Mouse (Mus musculus): ENCODE measurements around the gene Nav2.

Gene Nav2

GRCm38 (mm10) chr7:49012027-49012426 lies 103.5 kb downstream of the Nav2 start:
- no peak for DNase-seq

- DNase-seq: no peak
Observed at GRCm38 (mm10) chr7:49014480-49014879, 106.0 kb downstream of the Nav2 start.

GRCm38 (mm10) chr7:49015297-49015696 lies 106.8 kb downstream of the Nav2 start:
- DNase-seq: no peak

- DNase-seq: no peak
Observed at GRCm38 (mm10) chr7:49016088-49016487, 107.6 kb downstream of the Nav2 start.

- no peak for DNase-seq
Observed at GRCm38 (mm10) chr7:49017794-49018193, 109.3 kb downstream of the Nav2 start.

GRCm38 (mm10) chr7:49018478-49018914 lies 110.0 kb downstream of the Nav2 start:
- DNase-seq: no peak

GRCm38 (mm10) chr7:49025026-49025815 lies 116.7 kb downstream of the Nav2 start:
- peak; percentile 91 for DNase-seq

- no peak for DNase-seq
Observed at GRCm38 (mm10) chr7:49025991-49026390, 117.5 kb downstream of the Nav2 start.

- DNase-seq: no peak
Observed at GRCm38 (mm10) chr7:49026466-49026865, 118.0 kb downstream of the Nav2 start.

- no peak for DNase-seq
Observed at GRCm38 (mm10) chr7:49029282-49030012, 120.9 kb downstream of the Nav2 start.

GRCm38 (mm10) chr7:49032216-49032615 lies 123.7 kb downstream of the Nav2 start:
- DNase-seq: no peak

- no peak for DNase-seq
Observed at GRCm38 (mm10) chr7:49034253-49034652, 125.7 kb downstream of the Nav2 start.

GRCm38 (mm10) chr7:49040163-49040562 lies 131.6 kb downstream of the Nav2 start:
- DNase-seq: no peak

GRCm38 (mm10) chr7:49041334-49042070 lies 133.0 kb downstream of the Nav2 start:
- DNase-seq: no peak

GRCm38 (mm10) chr7:49045499-49046346 lies 137.2 kb downstream of the Nav2 start:
- DNase-seq: no peak

- DNase-seq: no peak
Observed at GRCm38 (mm10) chr7:49046347-49046989, 138.0 kb downstream of the Nav2 start.

GRCm38 (mm10) chr7:49047336-49047735 lies 138.8 kb downstream of the Nav2 start:
- DNase-seq: no peak

- DNase-seq: no peak
Observed at GRCm38 (mm10) chr7:49052871-49053618, 144.5 kb downstream of the Nav2 start.

- DNase-seq: peak; percentile 26
Observed at GRCm38 (mm10) chr7:49055273-49055672, 146.8 kb downstream of the Nav2 start.

- no peak for DNase-seq
Observed at GRCm38 (mm10) chr7:49058304-49059012, 149.9 kb downstream of the Nav2 start.

Data from cerebellum, adult 11-12 months (tissue).